Mouse (Mus musculus) adipocyte (in vitro differentiated cells): Measurements from ENCODE around the gene Fnbp1.
"Not testable (repeated sequence)": the region's sequence is repeated elsewhere in the genome, so short reads cannot be mapped to it uniquely, and the experiment has no call there.

ENCODE experiments used
- DNase-seq: peaks from one replicate; pipeline ENCODE4 v3.0.0-alpha.2; 2016; ENCODE audit warnings: low spot score

Gene Fnbp1

GRCm38 (mm10) chr2:31141867-31142454, at the start of gene Fnbp1:
Gene Fnbp1 (minus strand): TSS chr2:31142008.
- DNase-seq = peak; percentile 79

GRCm38 (mm10) chr2:31189654-31190053, 47.8 kb upstream of the Fnbp1 start:
- DNase-seq = no peak

GRCm38 (mm10) chr2:31188691-31189090, 46.9 kb upstream of the Fnbp1 start:
- DNase-seq = no peak

- no peak for DNase-seq
These were observed 42.0 kb upstream of the Fnbp1 start for GRCm38 (mm10) chr2:31183830-31184229.

- DNase-seq = no peak
These were observed 41.0 kb upstream of the Fnbp1 start for GRCm38 (mm10) chr2:31182786-31183330.

GRCm38 (mm10) chr2:31180081-31180551, 38.3 kb upstream of the Fnbp1 start:
- DNase-seq = no peak

- DNase-seq = no peak
These were observed 37.7 kb upstream of the Fnbp1 start for GRCm38 (mm10) chr2:31179471-31179870.

- not testable (repeated sequence) for DNase-seq
These were observed 36.8 kb upstream of the Fnbp1 start for GRCm38 (mm10) chr2:31178593-31178992.

- no peak for DNase-seq
These were observed 31.5 kb upstream of the Fnbp1 start for GRCm38 (mm10) chr2:31173290-31173689.

GRCm38 (mm10) chr2:31172536-31172935, 30.7 kb upstream of the Fnbp1 start:
- DNase-seq = no peak

GRCm38 (mm10) chr2:31172001-31172400, 30.2 kb upstream of the Fnbp1 start:
- no peak for DNase-seq

- no peak for DNase-seq
These were observed 28.4 kb upstream of the Fnbp1 start for GRCm38 (mm10) chr2:31170164-31170563.

- no peak for DNase-seq
These were observed 27.2 kb upstream of the Fnbp1 start for GRCm38 (mm10) chr2:31169001-31169400.

- DNase-seq = not testable (repeated sequence)
These were observed 25.8 kb upstream of the Fnbp1 start for GRCm38 (mm10) chr2:31167571-31167970.

- no peak for DNase-seq
These were observed 23.7 kb upstream of the Fnbp1 start for GRCm38 (mm10) chr2:31165529-31165928.

- DNase-seq = peak; percentile 33
These were observed 23.1 kb upstream of the Fnbp1 start for GRCm38 (mm10) chr2:31164841-31165455.

GRCm38 (mm10) chr2:31163361-31164118, 21.7 kb upstream of the Fnbp1 start:
- DNase-seq = no peak

- DNase-seq = no peak
These were observed 19.8 kb upstream of the Fnbp1 start for GRCm38 (mm10) chr2:31161620-31162019.

GRCm38 (mm10) chr2:31160147-31160920, 18.5 kb upstream of the Fnbp1 start:
- DNase-seq = no peak

- DNase-seq = no peak
These were observed 15.0 kb upstream of the Fnbp1 start for GRCm38 (mm10) chr2:31156846-31157245.

GRCm38 (mm10) chr2:31151892-31152812, 10.3 kb upstream of the Fnbp1 start, which contains the start of gene Gpr107:
Gene Gpr107 (plus strand): TSS chr2:31152316.
- peak; percentile 86 for DNase-seq
